Mouse (Mus musculus) c-Kit-negative CD71-positive TER-119-positive erythroid progenitor cells, embryonic 14.5 days (primary cell): ENCODE results near the gene BC048562.

Experiments used
- DNase-seq: peaks from one replicate; pipeline ENCODE4 v3.0.0-alpha.2; 2013; ENCODE audit warnings: low read depth, low spot score

Gene BC048562

DNA sequence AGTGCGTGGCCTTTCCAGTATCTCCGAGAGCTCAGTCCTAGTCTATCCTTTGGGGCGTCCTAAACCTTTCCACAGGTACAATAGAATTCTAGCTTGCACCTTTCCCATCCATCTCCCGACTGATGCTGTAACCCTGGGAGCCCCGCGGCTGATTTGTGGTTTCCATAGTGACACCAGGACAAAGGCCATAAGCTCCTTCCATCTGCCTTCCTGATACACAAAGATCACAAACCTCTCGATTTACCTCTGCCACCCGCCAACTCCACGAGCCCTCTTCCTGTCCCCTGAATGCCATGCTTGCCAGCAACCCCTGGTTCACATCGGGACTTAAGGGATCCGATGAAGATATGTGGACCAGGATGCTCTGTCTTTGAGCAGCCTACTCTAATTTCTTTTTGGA is 43.0 kb downstream of the BC048562 start:
- no peak for DNase-seq

DNA sequence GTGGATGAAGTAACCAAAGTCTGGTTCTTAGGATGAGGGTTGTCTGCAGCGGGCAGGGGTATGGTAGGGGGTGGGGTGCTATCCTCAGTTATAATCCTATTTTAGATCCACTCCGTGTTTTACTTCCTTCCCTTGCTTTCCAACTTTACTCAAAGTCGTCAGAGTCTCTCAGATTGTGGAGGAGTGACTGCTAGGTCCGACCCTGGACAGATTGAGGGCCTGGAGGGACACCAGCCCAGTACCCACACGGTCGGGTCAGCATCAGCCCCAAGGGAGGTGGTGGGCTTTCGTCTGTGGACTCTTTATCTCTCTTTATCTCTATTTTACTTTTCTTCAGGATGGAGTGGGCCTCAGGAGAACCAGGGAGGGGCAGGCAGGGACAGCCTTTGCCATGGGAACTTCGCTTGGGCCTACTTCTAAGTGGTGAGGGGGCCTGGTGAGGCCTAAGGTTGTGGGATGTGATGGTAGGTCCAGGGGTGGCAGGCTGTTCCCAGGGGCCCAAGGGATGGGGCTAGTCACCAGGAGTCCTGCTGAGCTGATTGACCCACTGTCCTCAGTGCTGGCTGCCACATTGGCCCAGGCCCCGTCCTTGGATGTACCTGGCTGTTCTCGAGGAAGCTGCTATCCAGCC is 43.6 kb downstream of the BC048562 start, which contains the start of gene Lamb2:
Gene Lamb2 (plus strand): TSS at position 16 of the 631 bp plus-strand sequence.
- no peak for DNase-seq

- DNase-seq, result no peak
Measured at GRCm38 (mm10) chr9:108480813-108481519, 44.7 kb downstream of the BC048562 start.

GRCm38 (mm10) chr9:108481520-108482210 is 45.4 kb downstream of the BC048562 start:
- no peak for DNase-seq

GRCm38 (mm10) chr9:108483051-108483790 is 46.9 kb downstream of the BC048562 start:
- no peak for DNase-seq

DNA sequence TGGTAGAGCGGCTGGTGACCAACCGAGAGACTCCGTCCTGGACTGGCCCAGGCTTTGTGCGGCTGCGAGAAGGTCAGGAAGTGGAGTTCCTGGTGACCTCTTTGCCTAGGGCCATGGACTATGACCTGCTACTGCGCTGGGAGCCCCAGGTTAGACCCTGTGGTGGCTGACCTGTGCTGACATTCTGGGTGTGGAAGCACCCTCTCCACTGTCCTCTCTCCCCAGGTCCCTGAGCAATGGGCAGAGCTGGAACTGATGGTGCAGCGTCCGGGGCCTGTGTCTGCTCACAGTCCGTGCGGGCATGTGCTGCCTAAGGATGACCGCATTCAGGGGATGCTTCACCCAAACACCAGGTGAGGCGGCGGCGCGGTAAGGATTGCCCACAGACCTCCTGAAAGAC is 47.7 kb downstream of the BC048562 start:
- DNase-seq, result no peak

- no peak for DNase-seq
Measured at GRCm38 (mm10) chr9:108485301-108485875, 49.1 kb downstream of the BC048562 start.

GRCm38 (mm10) chr9:108486973-108487530 is 50.8 kb downstream of the BC048562 start:
- DNase-seq, result no peak

DNA sequence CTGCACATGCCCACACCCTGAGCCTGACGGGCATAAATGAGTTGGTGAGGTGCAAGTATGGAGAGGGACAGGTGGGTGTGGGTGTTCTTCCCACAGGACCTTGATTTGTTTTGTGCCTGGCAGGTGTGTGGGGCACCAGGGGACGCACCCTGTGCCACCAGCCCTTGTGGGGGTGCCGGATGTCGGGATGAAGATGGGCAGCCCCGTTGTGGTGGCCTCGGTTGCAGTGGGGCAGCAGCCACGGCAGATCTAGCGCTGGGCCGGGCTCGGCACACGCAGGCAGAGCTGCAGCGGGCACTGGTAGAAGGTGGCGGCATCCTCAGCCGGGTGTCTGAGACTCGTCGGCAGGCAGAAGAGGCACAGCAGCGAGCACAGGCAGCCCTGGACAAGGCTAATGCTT is 52.1 kb downstream of the BC048562 start:
- no peak for DNase-seq

DNA sequence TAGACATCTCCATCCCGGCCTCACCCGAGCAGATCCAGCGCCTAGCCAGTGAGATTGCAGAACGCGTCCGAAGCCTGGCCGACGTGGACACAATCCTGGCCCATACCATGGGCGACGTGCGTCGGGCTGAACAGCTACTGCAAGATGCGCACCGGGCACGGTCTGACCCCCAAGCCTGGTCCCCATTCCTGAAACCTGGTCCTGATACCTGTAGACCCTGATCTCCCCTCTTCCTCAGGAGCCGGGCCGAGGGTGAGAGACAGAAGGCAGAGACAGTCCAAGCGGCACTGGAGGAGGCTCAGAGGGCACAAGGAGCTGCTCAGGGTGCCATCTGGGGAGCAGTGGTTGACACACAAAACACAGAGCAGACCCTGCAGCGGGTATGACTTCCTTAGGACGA is 52.9 kb downstream of the BC048562 start:
- no peak for DNase-seq

GRCm38 (mm10) chr9:108489702-108490558 is 53.6 kb downstream of the BC048562 start:
- no peak for DNase-seq

DNA sequence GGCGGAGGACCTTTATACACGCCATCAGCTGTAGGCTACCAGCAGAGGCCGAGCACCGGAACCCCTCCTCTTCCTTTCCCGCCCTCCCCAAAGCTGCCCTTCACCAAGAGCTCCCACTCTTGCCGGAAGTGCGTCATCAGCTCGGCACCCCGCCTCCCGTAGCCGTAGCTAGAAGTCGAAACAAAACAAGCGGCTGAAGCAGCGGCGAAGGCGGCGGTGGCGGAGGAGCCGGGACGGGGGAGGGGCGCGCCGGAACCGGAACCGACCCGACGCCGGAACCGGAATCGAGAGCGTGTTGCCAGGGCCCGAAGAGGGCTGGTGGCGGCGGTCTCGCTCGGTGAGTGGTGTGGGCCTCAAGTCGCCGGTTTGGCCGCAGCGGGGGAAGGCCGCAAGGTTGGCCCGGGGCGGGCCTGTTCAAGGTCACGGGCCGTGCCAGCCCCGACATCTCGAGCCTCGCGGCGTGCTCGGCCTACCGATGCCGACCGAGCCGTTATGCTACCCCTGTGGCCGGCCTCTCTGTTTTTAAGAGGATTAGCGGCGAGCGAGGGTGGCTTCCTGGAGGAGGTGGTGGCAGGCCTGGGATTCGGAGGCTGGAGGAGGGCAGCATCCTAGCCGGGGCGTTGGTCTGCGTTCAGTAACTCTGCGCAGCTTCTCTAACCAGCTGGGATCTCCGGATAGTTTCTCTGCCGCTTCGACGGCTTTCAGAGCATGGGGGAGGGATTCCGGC is 54.4 kb downstream of the BC048562 start, which contains the start of gene Usp19:
Gene Usp19 (plus strand): TSS at position 44 of the 727 bp plus-strand sequence.
- DNase-seq, result peak; percentile 82

DNA sequence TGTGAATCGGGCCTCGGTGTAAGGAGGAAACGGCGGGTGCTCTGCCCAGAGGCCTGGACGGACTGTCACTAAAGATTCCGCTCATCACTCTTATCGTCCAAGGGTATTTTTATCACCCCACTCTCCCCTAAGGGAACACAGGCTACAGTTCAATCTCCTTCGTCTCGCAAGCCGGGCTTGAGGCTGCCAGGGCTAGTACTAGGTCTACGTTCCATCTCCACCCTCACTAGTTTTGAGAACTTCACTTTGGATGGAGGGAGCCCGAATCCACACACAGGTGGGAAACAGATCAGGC is 55.0 kb downstream of the BC048562 start:
- no peak for DNase-seq

DNA sequence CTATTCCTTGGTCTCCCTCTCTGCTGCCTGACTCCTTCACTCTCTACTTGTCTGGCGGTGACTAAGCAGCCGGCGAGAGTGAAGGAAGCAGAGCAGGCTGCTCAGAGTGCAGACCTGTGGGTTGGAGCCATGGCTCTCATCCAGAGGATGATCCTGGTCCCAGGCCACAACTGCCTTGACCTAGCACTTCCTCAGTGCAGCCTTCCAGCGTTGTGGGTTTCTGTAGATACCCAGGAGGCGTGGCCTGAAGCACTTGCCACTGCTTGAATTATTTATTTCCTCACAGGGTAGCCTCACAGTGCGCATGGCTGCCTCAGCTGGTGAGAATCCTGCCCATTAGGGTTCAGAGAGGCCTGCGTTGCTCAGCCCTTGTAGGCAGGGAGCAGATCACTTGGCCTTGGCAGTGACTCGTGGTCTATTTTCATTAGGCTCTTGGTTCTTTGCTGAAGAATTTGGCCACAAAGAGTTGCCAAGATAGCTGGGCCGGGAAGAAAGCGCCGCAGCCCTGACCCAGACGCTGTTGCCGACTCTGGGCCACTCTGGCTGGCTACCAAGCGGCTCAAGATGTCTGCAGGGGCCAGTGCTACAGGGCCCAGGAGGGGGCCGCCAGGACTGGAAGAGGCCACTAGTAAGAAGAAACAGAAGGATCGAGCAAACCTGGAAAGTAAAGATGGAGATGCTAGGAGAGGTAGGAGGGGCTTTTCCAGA is 55.9 kb downstream of the BC048562 start:
- no peak for DNase-seq

DNA sequence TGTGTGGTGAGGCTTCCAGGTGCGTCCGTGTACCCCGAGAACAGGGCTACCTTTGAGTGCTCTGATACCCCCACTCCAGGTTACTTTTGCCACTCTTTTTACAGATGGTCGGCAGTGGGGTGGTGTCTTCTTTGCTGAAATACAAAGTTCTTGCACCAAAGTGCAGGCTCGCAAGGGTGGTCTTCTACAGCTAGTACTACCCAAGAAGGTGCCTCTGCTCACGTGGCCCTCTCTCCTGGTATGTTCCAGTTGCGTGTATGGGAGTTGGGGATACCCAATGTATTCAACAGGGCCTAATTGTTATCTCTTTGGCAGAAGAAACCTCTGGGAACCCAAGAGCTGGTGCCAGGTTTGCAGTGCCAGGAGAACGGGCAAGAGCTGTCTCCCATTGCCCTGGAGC is 57.0 kb downstream of the BC048562 start:
- DNase-seq, result no peak

DNA sequence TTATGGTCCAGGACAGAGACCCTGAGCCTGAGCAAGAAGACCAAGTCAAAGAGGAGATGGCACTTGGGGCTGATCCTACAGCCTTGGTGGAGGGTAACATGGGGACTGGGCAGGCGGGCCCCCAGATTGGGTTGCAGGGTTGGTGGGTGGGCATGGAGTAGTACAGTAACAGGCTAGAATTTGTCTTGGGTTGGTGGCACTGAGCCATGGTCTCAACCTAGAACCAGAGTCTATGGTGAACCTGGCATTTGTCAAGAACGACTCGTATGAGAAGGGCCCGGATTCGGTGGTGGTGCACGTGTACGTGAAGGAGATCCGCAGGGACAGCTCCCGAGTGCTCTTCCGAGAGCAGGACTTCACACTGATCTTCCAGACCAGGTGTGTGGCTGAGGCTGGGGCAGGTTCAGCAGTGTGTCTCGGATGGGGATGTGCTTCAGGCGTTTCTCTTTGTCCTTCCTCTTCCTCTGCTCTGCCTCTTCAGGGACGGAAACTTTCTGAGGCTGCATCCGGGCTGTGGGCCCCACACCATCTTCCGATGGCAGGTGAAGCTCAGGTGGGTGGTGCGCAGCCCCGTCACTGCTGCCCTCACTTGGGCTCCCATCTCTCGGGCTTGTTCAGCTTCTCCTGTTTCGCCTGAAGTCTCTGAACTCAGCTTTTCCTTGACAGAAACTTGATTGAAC is 58.0 kb downstream of the BC048562 start:
- DNase-seq, result no peak

- no peak for DNase-seq
Measured at GRCm38 (mm10) chr9:108494905-108495304, 58.6 kb downstream of the BC048562 start.
